Mouse (Mus musculus) heart, postnatal 0 days (tissue): ENCODE measurements around the gene Cdh24.

Source experiments
- CTCF ChIP-seq: IDR thresholded peaks from 2 replicates; pipeline ENCODE4 v1.5.1; 2016; ENCODE audit warnings: antibody characterized with exemption, control low read depth, low read depth
- EP300 ChIP-seq: IDR thresholded peaks from 2 replicates; pipeline ENCODE4 v1.6.1; 2016; ENCODE audit warnings: antibody characterized with exemption, low read depth

DNA sequence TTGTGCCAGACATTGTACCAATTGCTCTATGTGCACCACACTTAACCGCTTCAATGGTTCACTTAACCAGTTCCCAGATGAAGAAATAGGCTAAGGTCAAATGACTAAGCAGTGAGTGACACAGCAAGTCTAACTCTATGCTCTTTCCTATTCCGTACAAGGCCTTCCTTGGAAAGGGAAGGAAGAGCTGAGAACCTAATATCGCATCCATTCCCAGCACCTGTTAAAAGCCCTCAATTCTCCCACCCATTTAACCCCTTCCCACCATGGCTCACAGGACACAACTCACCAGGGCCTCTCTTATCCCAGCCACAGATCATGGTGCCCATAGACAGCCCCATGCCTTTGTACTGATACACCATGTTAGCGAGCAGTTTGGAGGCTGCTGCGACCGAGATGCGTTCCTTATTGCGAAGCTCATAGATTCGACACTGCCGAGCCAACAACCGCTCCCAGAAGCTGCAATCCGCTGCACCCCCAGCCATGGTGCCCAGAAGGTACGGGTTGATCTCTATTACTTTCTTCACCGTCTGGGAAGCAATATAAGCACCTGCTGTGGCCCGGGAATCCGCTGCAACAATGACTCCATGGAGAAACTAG lies 24.8 kb downstream of the Cdh24 start:
- no peak for TF ChIP-seq CTCF
- TF ChIP-seq EP300 = no peak
